Mouse (Mus musculus) embryonic facial prominence, embryonic 15.5 days (tissue): ENCODE results near the gene Gm45844. TPM values are rescaled to one million over a fixed set of nuclear protein-coding genes. Genes with fewer than 3 reads are reported as not detected.
A peak's percentile ranks its signal among the peaks of the same experiment; 100 is the strongest.

Source experiments
- ATAC-seq: fragments of 200-750 bp; cut with Nextera tagmentation; 2 replicates; pipeline ENCODE4 v1.8.0; 2017; ENCODE audit warnings: low read depth, moderate TSS enrichment; ENCODE audit not compliant: insufficient number of reproducible peaks, low FRiP score, low TSS enrichment
- H3K27ac ChIP-seq: fragments of 300-500 bp; sonication (generic); replicated peaks from 2 replicates; pipeline ENCODE4 v1.5.1; 2015; ENCODE audit warnings: mild to moderate bottlenecking, inconsistent platforms
- H3K27me3 ChIP-seq: fragments of 300-500 bp; sonication (generic); 2 replicates; pipeline ENCODE4 v1.6.1; 2015; ENCODE audit warnings: inconsistent platforms
- H3K36me3 ChIP-seq: fragments of 300-500 bp; sonication (generic); 2 replicates; pipeline ENCODE4 v1.6.1; 2015; ENCODE audit warnings: mild to moderate bottlenecking, inconsistent platforms
- H3K4me1 ChIP-seq: fragments of 300-500 bp; sonication (generic); 2 replicates; pipeline ENCODE4 v1.6.1; 2015; ENCODE audit warnings: inconsistent platforms
- H3K4me2 ChIP-seq: fragments of 300-500 bp; sonication (generic); replicated peaks from 2 replicates; pipeline ENCODE4 v1.6.1; 2015; ENCODE audit warnings: mild to moderate bottlenecking, inconsistent platforms
- H3K4me3 ChIP-seq: fragments of 300-500 bp; sonication (generic); replicated peaks from 2 replicates; pipeline ENCODE4 v1.5.1; 2015; ENCODE audit warnings: mild to moderate bottlenecking, inconsistent platforms
- H3K9ac ChIP-seq: fragments of 300-500 bp; sonication (generic); 2 replicates; pipeline ENCODE4 v1.6.1; 2015; ENCODE audit warnings: inconsistent platforms
- H3K9me3 ChIP-seq: fragments of 300-500 bp; sonication (generic); replicated peaks from 2 replicates; pipeline ENCODE4 v1.6.1; 2016; ENCODE audit warnings: inconsistent platforms
- WGBS: fragments of 180-500 bp; shearing (Covaris S2); methylation state at CpG from one replicate; pipeline ENCODE4 v1.1.7; 2015; 5-methylcytosine and 5-hydroxymethylcytosine counted together
- microRNA-seq: library from miRNA; unstranded; fragments of <30 nt; microRNA quantifications from one replicate; pipeline ENCODE4, GENCODE M21; 2016; ENCODE audit warnings: borderline number of aligned reads
- polyA plus RNA-seq: library from polyadenylated mRNA; unstranded; fragments of >200 nt; fragmentation: Nextera tagmentation; extraction: Ambion mirVana; gene quantifications from 2 replicates; pipeline ENCODE4 v1.2.1, GENCODE M21; 2015

Gm45844 gene
- polyA plus RNA-seq, 1 experiment from 2014 or later, result 5.0 TPM

GRCm38 (mm10) chr7:7171227-7172147 lies 106.6 kb downstream of the Gm45844 start, which contains the start of gene Zfp418:
Zfp418 (plus strand) TSS chr7:7171330.
- peak within 1 kb of the TSS; percentile 59 for H3K4me2 ChIP-seq
- no peaks in the 10 kb centered on the region for H3K27me3 ChIP-seq
- WGBS, result under 1% methylated on average over 26 of the region's 26 CpGs
- peak within 1 kb of the TSS; percentile 78 for H3K27ac ChIP-seq
- H3K9ac ChIP-seq, result peak within 1 kb of the TSS; percentile 65
- peak within 1 kb of the TSS; percentile 81 for H3K4me3 ChIP-seq
- no peaks in the 10 kb centered on the region for H3K9me3 ChIP-seq
- peaks cover 4% of the 10 kb centered on the region; the same call in 1 of the 2 replicates for H3K4me1 ChIP-seq
- H3K36me3 ChIP-seq, result no peaks in the 10 kb centered on the region
- ATAC-seq, result peak; percentile 91

Small RNA genes within 50 kb of the gene (microRNA-seq; reads per million reads assigned to microRNA genes)
- gene Mir5620, result 0.69 reads per million

Other genes with a start within 250 kb of the Gm45844 start
- 13.3 and 13.4 TPM in 2 replicates for gene Zfp954, start 156.8 kb downstream of the Gm45844 start, polyA plus RNA-seq
- 1.9 and 2.3 TPM in 2 replicates for gene Zfp773, start 141.5 kb downstream of the Gm45844 start, polyA plus RNA-seq
- gene Zfp418, start 107.0 kb downstream of the Gm45844 start, polyA plus RNA-seq, result 2.3 and 3.0 TPM in 2 replicates
- 10.1 and 10.3 TPM in 2 replicates for gene Zfp772, start 68.3 kb downstream of the Gm45844 start, polyA plus RNA-seq
- gene Vmn2r29, start 31.0 kb downstream of the Gm45844 start, polyA plus RNA-seq, result 1.1 and 1.2 TPM in 2 replicates
- 57.0 and 57.1 TPM in 2 replicates for gene Clcn4, start 22.6 kb upstream of the Gm45844 start, polyA plus RNA-seq
- gene Vmn2r30, start 59.3 kb upstream of the Gm45844 start, polyA plus RNA-seq, result not detected in 2 replicates
- gene Gm45783, start 96.3 kb upstream of the Gm45844 start, polyA plus RNA-seq, result not detected in 2 replicates
- not detected in 2 replicates for gene Vmn2r31, start 121.4 kb upstream of the Gm45844 start, polyA plus RNA-seq
- not detected in 2 replicates for gene Vmn2r32, start 201.7 kb upstream of the Gm45844 start, polyA plus RNA-seq